Mouse (Mus musculus): Measurements from ENCODE around the gene Gphn.
"Not testable (repeated sequence)": the region's sequence is repeated elsewhere in the genome, so short reads cannot be mapped to it uniquely, and the experiment has no call there.

Gphn gene

GRCm38 (mm10) chr12:78356472-78356871 lies 130.3 kb downstream of the Gphn start:
- no peak for DNase-seq (ENCODE audit: low read depth)

- no peak for DNase-seq (ENCODE audit: low read depth)
Observed at GRCm38 (mm10) chr12:78389267-78389666, 163.1 kb downstream of the Gphn start.

GRCm38 (mm10) chr12:78395297-78395696 lies 169.1 kb downstream of the Gphn start:
- no peak for DNase-seq (ENCODE audit: low read depth)

- DNase-seq (ENCODE audit: low read depth) = not testable (repeated sequence)
Observed at GRCm38 (mm10) chr12:78407518-78407917, 181.3 kb downstream of the Gphn start.

- DNase-seq (ENCODE audit: low read depth) = no peak
Observed at GRCm38 (mm10) chr12:78522176-78522575, 296.0 kb downstream of the Gphn start.

GRCm38 (mm10) chr12:78522804-78523394 lies 296.7 kb downstream of the Gphn start:
- no peak for DNase-seq (ENCODE audit: low read depth)

- not testable (repeated sequence) for DNase-seq (ENCODE audit: low read depth)
Observed at GRCm38 (mm10) chr12:78537590-78537989, 311.4 kb downstream of the Gphn start.

GRCm38 (mm10) chr12:78550913-78551312 lies 324.7 kb downstream of the Gphn start:
- DNase-seq (ENCODE audit: low read depth) = no peak

GRCm38 (mm10) chr12:78631816-78632215 lies 405.6 kb downstream of the Gphn start:
- no peak for DNase-seq (ENCODE audit: low read depth)

GRCm38 (mm10) chr12:78639466-78639865 lies 413.3 kb downstream of the Gphn start:
- no peak for DNase-seq (ENCODE audit: low read depth)

- DNase-seq (ENCODE audit: low read depth) = no peak
Observed at GRCm38 (mm10) chr12:78640086-78640485, 413.9 kb downstream of the Gphn start.

- no peak for DNase-seq (ENCODE audit: low read depth)
Observed at GRCm38 (mm10) chr12:78641220-78641619, 415.0 kb downstream of the Gphn start.

GRCm38 (mm10) chr12:78643691-78644090 lies 417.5 kb downstream of the Gphn start:
- no peak for DNase-seq (ENCODE audit: low read depth)

- DNase-seq (ENCODE audit: low read depth) = no peak
Observed at GRCm38 (mm10) chr12:78645282-78645681, 419.1 kb downstream of the Gphn start.

GRCm38 (mm10) chr12:78659718-78660304 lies 433.6 kb downstream of the Gphn start:
- DNase-seq (ENCODE audit: low read depth) = no peak

GRCm38 (mm10) chr12:78678101-78678806 lies 452.1 kb downstream of the Gphn start:
- DNase-seq (ENCODE audit: low read depth) = peak; percentile 49

- no peak for DNase-seq (ENCODE audit: low read depth)
Observed at GRCm38 (mm10) chr12:78678807-78679189, 452.6 kb downstream of the Gphn start.

GRCm38 (mm10) chr12:78681048-78681447 lies 454.9 kb downstream of the Gphn start:
- no peak for DNase-seq (ENCODE audit: low read depth)

GRCm38 (mm10) chr12:78682279-78682678 lies 456.1 kb downstream of the Gphn start:
- no peak for DNase-seq (ENCODE audit: low read depth)

GRCm38 (mm10) chr12:78685669-78686215 lies 459.6 kb downstream of the Gphn start:
- no peak for DNase-seq (ENCODE audit: low read depth)

- no peak for DNase-seq (ENCODE audit: low read depth)
Observed at GRCm38 (mm10) chr12:78688876-78689275, 462.7 kb downstream of the Gphn start.

GRCm38 (mm10) chr12:78691325-78691724 lies 465.1 kb downstream of the Gphn start, which contains the start of gene Fam71d:
TSS of gene Fam71d (plus strand) at chr12:78691535.
- DNase-seq (ENCODE audit: low read depth) = no peak

- no peak for DNase-seq (ENCODE audit: low read depth)
Observed at GRCm38 (mm10) chr12:78693281-78693680, 467.1 kb downstream of the Gphn start.

Measured in c-Kit-positive CD71-positive TER-119-negative erythroid progenitor cells, embryonic 14.5 days (primary cell).